Mouse (Mus musculus): ENCODE results near the gene Rev3l. TPM values are rescaled to one million over a fixed set of nuclear protein-coding genes. Genes with fewer than 3 reads are reported as not detected.

Rev3l gene
- total RNA-seq, 2 experiments from 2014 or later: 27.9 to 28.6 TPM

- peak; percentile 72 to 86 for DNase-seq (ENCODE audit: extremely low spot score in 1 of 2, low spot score in 2 of 2)
- Histone ChIP-seq H3K4me3 (peak overlapping the region; percentile 98), H3K27ac (peak overlapping the region; percentile 99)
- intact Hi-C loops (cut with DNase I): loop anchor here (5.0 kb wide), 4 partner anchors 160 to 360 kb away; no protein-coding TSS in a partner anchor
- TF ChIP-seq CTCF (IDR thresholded peaks at IDR 0.05): peak; percentile 35; the same call in 1 of the 2 replicates
Measured at GRCm38 (mm10) chr10:39732266-39733100, 565 bp downstream of the Rev3l start.

GRCm38 (mm10) chr10:39733101-39733399, 1.1 kb downstream of the Rev3l start:
- Histone ChIP-seq H3K27ac (peak overlapping the region; percentile 99), H3K4me3 (peak overlapping the region; percentile 98)
- intact Hi-C loops (cut with DNase I): loop anchor here (5.0 kb wide), 4 partner anchors 161 to 361 kb away; no protein-coding TSS in a partner anchor
- no peak; the same call in 1 of the 2 replicates for TF ChIP-seq CTCF (IDR thresholded peaks at IDR 0.05)
- no peak for DNase-seq (ENCODE audit: extremely low spot score in 1 of 2, low spot score in 2 of 2)

- H3K27ac ChIP-seq: peak overlapping the region; percentile 99; the same call in 1 of the 2 replicates
Measured at GRCm38 (mm10) chr10:39733421-39733930, 1.6 kb downstream of the Rev3l start.

DNA sequence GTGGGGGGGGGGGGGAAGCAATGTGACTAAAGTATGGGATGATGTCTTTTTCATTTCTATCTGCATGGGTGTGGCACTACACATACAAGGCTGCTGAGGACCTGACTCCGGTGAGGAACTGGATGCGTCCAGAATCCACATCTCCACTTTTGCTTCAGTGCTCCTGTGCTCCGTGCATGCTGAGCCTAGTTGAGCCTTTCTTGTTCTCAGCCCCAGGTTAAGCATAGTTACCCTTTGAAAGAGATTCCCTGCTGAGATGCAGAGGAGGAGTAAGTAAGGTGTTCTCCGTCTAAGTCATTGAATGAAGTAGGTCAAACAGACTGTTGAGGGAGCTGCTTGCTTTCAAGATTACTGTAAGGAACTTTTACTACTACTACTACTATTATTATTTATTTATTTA, 4.3 kb downstream of the Rev3l start:
- no peak for DNase-seq (ENCODE audit: extremely low spot score in 1 of 2, low spot score in 2 of 2)
- no peak overlapping the region for H3K27ac ChIP-seq
- H3K4me3 ChIP-seq: no peak overlapping the region
- intact Hi-C loops (cut with DNase I): no loop called here
- TF ChIP-seq CTCF (IDR thresholded peaks at IDR 0.05): no peak

More at GRCm38 (mm10) chr10:39733421-39733930, 1.6 kb downstream of the Rev3l start:
- intact Hi-C loops (cut with DNase I): loop anchor here (5.0 kb wide), 4 partner anchors 161 to 361 kb away; no protein-coding TSS in a partner anchor
- DNase-seq (ENCODE audit: extremely low spot score in 1 of 2, low spot score in 2 of 2): no peak
- H3K4me3 ChIP-seq: peak overlapping the region; percentile 98
- TF ChIP-seq CTCF (IDR thresholded peaks at IDR 0.05): no peak

DNA sequence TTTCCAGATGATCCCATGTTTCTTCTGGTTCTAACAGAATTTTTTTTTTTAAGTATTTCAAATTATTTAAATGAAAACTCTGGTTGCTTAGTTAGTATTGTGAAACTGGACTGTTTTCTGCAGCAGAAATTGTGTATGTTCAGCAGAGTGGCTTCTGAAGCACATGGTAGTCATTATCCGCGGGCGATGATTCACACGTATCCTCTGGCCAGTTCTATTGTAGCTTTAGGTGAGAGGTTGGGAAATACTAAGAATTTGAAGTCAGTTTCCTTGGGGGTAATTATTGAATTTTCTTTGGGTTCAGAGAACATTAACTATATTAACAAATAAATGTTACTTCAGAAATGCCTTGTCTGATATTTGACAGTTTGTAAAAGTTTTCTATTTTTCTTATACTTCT, 10.1 kb downstream of the Rev3l start:
- no peak for DNase-seq (ENCODE audit: extremely low spot score in 1 of 2, low spot score in 2 of 2)
- Histone ChIP-seq H3K4me3 (no peak overlapping the region), H3K27ac (no peak overlapping the region)
- intact Hi-C loops (cut with DNase I): no loop called here
- TF ChIP-seq CTCF (IDR thresholded peaks at IDR 0.05): no peak

DNA sequence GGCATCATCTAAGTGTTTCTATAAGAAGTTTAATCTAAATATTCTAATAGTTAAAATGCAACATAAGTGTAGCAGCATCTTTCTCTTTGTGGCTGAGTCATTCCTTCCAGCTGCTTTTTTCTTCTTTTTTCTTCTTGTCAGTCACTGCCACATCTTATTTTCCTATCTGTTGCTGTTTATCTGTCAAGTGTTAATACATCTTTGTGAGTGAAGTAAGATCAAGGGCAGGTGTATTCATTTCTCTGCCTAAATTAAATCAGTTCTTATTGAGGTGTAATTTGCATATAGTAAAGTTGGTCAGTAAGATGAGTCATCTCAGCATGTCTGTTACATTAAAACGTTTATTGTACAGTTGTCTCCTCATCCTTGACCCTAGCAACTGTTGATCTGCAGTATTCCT, 32.8 kb downstream of the Rev3l start:
- no peak for TF ChIP-seq CTCF (IDR thresholded peaks at IDR 0.05)
- DNase-seq (ENCODE audit: extremely low spot score in 1 of 2, low spot score in 2 of 2): no peak
- H3K27ac ChIP-seq: no peak overlapping the region
- intact Hi-C loops (cut with DNase I): no loop called here
- no peak overlapping the region for H3K4me3 ChIP-seq

GRCm38 (mm10) chr10:39766702-39767101, 34.8 kb downstream of the Rev3l start:
- no peak for TF ChIP-seq CTCF (IDR thresholded peaks at IDR 0.05)
- DNase-seq (ENCODE audit: extremely low spot score in 1 of 2, low spot score in 2 of 2): no peak
- Histone ChIP-seq H3K27ac (no peak overlapping the region), H3K4me3 (no peak overlapping the region)
- intact Hi-C loops (cut with DNase I): no loop called here

GRCm38 (mm10) chr10:39772259-39772658, 40.3 kb downstream of the Rev3l start:
- intact Hi-C loops (cut with DNase I): no loop called here
- no peak for DNase-seq (ENCODE audit: extremely low spot score in 1 of 2, low spot score in 2 of 2)
- TF ChIP-seq CTCF (IDR thresholded peaks at IDR 0.05): no peak
- Histone ChIP-seq H3K27ac (no peak overlapping the region), H3K4me3 (no peak overlapping the region)

DNA sequence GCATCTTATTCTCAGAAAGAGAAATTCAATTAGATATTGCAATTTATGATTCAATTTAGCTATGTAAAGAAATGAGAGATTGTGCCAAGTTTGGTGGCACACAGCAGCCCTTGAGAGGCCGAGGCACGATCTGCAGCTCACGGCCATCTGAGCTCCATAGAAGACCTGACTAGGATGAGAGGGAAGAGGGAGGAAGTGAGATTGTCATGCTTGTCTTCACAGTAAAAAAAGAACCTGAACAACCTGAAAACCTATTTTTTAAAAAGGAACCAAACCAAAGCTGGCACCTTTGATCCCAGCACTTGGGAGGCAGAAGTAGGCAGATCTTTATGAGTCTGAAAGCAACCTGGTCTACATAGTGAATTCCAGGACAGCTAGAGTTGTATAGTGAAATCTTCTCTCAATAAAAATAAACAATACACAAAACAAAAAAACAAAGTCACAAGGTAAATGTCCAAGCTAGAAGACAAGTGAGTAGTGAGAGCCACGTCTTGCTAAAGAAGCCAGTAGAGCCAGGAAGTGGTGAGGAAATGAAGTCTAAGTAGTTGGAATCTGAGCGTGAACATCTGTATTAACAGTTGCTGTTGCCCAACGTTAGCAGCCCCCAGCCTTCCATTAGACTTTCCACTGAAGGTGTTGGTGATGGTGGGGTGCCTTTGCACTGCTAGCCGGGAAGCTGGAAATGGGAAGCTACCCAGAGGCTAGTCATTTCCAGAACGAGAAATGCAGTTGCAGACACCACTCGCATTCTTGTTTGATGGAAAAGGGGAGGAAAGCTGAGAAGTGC, 42.2 kb downstream of the Rev3l start:
- intact Hi-C loops (cut with DNase I): no loop called here
- no peak overlapping the region for H3K27ac ChIP-seq
- no peak overlapping the region for H3K4me3 ChIP-seq
- no peak for TF ChIP-seq CTCF (IDR thresholded peaks at IDR 0.05)
- DNase-seq (ENCODE audit: extremely low spot score in 1 of 2, low spot score in 2 of 2): no peak

- intact Hi-C loops (cut with DNase I): no loop called here
- no peak overlapping the region for H3K27ac ChIP-seq
- H3K4me3 ChIP-seq: no peak overlapping the region
- DNase-seq (ENCODE audit: extremely low spot score in 1 of 2, low spot score in 2 of 2): no peak
- TF ChIP-seq CTCF (IDR thresholded peaks at IDR 0.05): peak; percentile 27
Measured at GRCm38 (mm10) chr10:39776927-39777326, 45.0 kb downstream of the Rev3l start.

DNA sequence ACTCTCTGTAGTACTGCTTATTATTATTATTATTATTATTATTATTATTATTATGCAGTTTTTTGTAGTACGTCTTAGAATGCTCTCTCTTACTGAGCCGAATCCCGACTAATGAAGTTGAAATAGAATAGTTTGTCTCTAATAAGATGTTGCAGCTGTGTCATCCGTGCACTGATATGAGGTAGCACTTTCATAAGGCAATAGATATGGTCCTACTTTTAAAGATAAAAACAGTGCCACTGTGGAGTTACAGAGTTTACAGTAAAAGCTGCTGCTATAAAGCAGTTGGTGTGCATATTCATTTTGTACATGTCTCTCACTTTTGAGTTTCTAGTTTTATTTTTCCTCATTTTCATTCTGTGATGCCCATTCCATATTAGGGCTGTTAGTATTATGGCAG, 46.4 kb downstream of the Rev3l start:
- Histone ChIP-seq H3K27ac (no peak overlapping the region), H3K4me3 (no peak overlapping the region)
- no peak for DNase-seq (ENCODE audit: extremely low spot score in 1 of 2, low spot score in 2 of 2)
- intact Hi-C loops (cut with DNase I): no loop called here
- TF ChIP-seq CTCF (IDR thresholded peaks at IDR 0.05): no peak

DNA sequence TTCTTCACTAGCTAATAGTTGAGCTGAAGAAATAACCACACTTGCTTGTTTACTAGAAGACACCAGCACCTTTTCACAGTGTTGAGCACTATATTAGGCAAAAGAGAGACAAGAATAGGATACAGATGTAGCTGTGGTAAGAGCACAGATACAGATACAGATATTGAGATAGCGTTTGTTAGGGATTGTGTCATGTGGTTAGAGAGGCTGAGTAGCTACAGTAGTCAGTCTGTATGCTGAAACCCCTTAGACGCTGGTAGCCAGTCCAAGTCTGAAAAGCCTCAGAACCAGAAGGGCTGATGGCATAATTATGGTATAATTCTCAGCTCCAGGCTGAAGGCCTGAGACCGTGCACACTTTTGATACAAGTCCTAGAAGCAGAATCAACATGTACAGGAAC, 53.3 kb downstream of the Rev3l start:
- no peak for DNase-seq (ENCODE audit: extremely low spot score in 1 of 2, low spot score in 2 of 2)
- H3K4me3 ChIP-seq: no peak overlapping the region
- no peak for TF ChIP-seq CTCF (IDR thresholded peaks at IDR 0.05)
- intact Hi-C loops (cut with DNase I): no loop called here
- H3K27ac ChIP-seq: no peak overlapping the region
